Mouse (Mus musculus) inflammation-experienced regulatory T-cells, adult 6 months (primary cell): Measurements from ENCODE around the gene Slc35b1. TPM values are rescaled to one million over a fixed set of nuclear protein-coding genes. Genes with fewer than 3 reads are reported as not detected.

Experiments
- polyA plus RNA-seq, 3 experiments: library from polyadenylated mRNA; unstranded; fragments of 100-300 nt; shearing (Covaris generic); gene quantifications; one replicate each; pipeline ENCODE4 v1.2.1; 2017

The Slc35b1 gene
- polyA plus RNA-seq, 3 experiments from 2014 or later, result 63.5 to 83.2 (median 70.3) TPM

Other genes starting within 250 kb of the Slc35b1 start
- not detected for gene Dlx4, start 238.4 kb upstream of the Slc35b1 start, polyA plus RNA-seq
- gene Tac4, start 123.2 kb upstream of the Slc35b1 start, polyA plus RNA-seq, result under 1 TPM in 1 of 3 experiments, not detected in 2; 0.47 TPM
- gene Kat7, start 74.4 kb upstream of the Slc35b1 start, polyA plus RNA-seq, result 10 to 100 TPM; 45.4 to 49.3 (median 47.4) TPM
- gene Fam117a, start 47.7 kb upstream of the Slc35b1 start, polyA plus RNA-seq, result 10 to 100 TPM; 11.4 to 28.1 (median 26.5) TPM
- gene Spop, start 29.4 kb downstream of the Slc35b1 start, polyA plus RNA-seq, result 100 to 1,000 TPM; 127 to 172 (median 157) TPM
- not detected for gene Nxph3, start 129.9 kb downstream of the Slc35b1 start, polyA plus RNA-seq
- gene Ngfr, start 203.0 kb downstream of the Slc35b1 start, polyA plus RNA-seq, result not detected